Mouse (Mus musculus) small intestine, adult 2 months (tissue): ENCODE results near the gene Paxbp1. TPM values are rescaled to one million over a fixed set of nuclear protein-coding genes. Genes with fewer than 3 reads are reported as not detected.
A peak's percentile ranks its signal among the peaks of the same experiment; 100 is the strongest.

Experiments used
- H3K27ac ChIP-seq: fragments of 200-500 bp; 2 replicates; pipeline ENCODE4 v1.5.1; 2012; ENCODE audit warnings: low read depth, low read length, control low read depth, inconsistent platforms; ENCODE audit not compliant: insufficient read depth
- H3K27me3 ChIP-seq: fragments of 200-500 bp; 2 replicates; pipeline ENCODE4 v1.6.1; 2012; ENCODE audit warnings: mild to moderate bottlenecking, moderate library complexity, low read length, inconsistent platforms; ENCODE audit not compliant: control insufficient read depth, insufficient read depth
- H3K36me3 ChIP-seq: fragments of 200-500 bp; 2 replicates; pipeline ENCODE4 v1.6.1; 2012; ENCODE audit warnings: mild to moderate bottlenecking, low read length, control low read depth, inconsistent platforms; ENCODE audit not compliant: control insufficient read depth, insufficient read depth
- H3K4me1 ChIP-seq: fragments of 200-500 bp; 2 replicates; pipeline ENCODE4 v1.6.1; 2012; ENCODE audit warnings: low read length, inconsistent platforms, mixed read lengths; ENCODE audit not compliant: control insufficient read depth, insufficient read depth, insufficient read length
- H3K4me3 ChIP-seq: fragments of 200-500 bp; 2 replicates; pipeline ENCODE4 v1.5.1; 2012; ENCODE audit warnings: low read depth, mild to moderate bottlenecking, control low read depth, inconsistent platforms, low read length, moderate library complexity
- CTCF ChIP-seq: fragments of 200-500 bp; IDR thresholded peaks from 2 replicates; pipeline ENCODE4 v1.5.1; 2012; ENCODE audit warnings: low read depth, mild to moderate bottlenecking, control low read depth, inconsistent platforms, low read length, moderate library complexity, mixed read lengths; ENCODE audit not compliant: insufficient replicate concordance, insufficient read length; ENCODE audit errors: extremely low read depth
- POLR2A ChIP-seq: fragments of 200-500 bp; IDR thresholded peaks from 2 replicates; pipeline ENCODE4 v1.6.1; 2012; ENCODE audit warnings: low read depth, mild to moderate bottlenecking, control low read depth, inconsistent platforms, low read length, moderate library complexity
- WGBS: fragments of 180-500 bp; shearing (Covaris S2); methylation state at CpG from one replicate; pipeline ENCODE4 v1.1.7; 2018; 5-methylcytosine and 5-hydroxymethylcytosine counted together
- polyA plus RNA-seq: library from polyadenylated mRNA; depleted of rRNA; stranded (reverse); fragments of >200 nt; gene quantifications from 2 replicates; pipeline ENCODE4 v1.2.3, GENCODE M21; 2012; rRNA removed

The Paxbp1 gene
- polyA plus RNA-seq, result 2.9 and 7.3 TPM in 2 replicates

GRCm38 (mm10) chr16:91044270-91045182, at the start of gene Paxbp1:
TSS of gene Paxbp1 (minus strand) at chr16:91044543.
- TF ChIP-seq CTCF (peak; percentile 88), POLR2A (peak; percentile 75)
- peaks cover 1% of the 10 kb centered on the region; the same call in 1 of the 2 replicates for H3K36me3 ChIP-seq
- H3K4me3 ChIP-seq, result peak within 1 kb of the TSS; percentile 89
- H3K27ac ChIP-seq, result peak within 1 kb of the TSS; percentile 86
- WGBS, result 1% methylated on average over 70 of the region's 70 CpGs
- H3K27me3 ChIP-seq, result no peaks in the 10 kb centered on the region
- peaks cover 9% of the 10 kb centered on the region for H3K4me1 ChIP-seq

- no peak overlapping the region for H3K4me3 ChIP-seq
- H3K27me3 ChIP-seq, result no peaks in the 10 kb centered on the region; the same call in 1 of the 2 replicates
- 37% methylated on average over 4 of the region's 4 CpGs for WGBS
- H3K36me3 ChIP-seq, result no peaks in the 10 kb centered on the region
- H3K27ac ChIP-seq, result no peak overlapping the region
- no peak for TF ChIP-seq POLR2A
- TF ChIP-seq CTCF, result no peak
- H3K4me1 ChIP-seq, result no peaks in the 10 kb centered on the region; the same call in 1 of the 2 replicates
These were observed 42.4 kb upstream of the Paxbp1 start for GRCm38 (mm10) chr16:91086642-91087306.

GRCm38 (mm10) chr16:91085239-91085825, 41.0 kb upstream of the Paxbp1 start:
- Histone ChIP-seq H3K4me1 (no peaks in the 10 kb centered on the region; the same call in 1 of the 2 replicates), H3K27ac (no peak overlapping the region), H3K4me3 (no peak overlapping the region), H3K27me3 (no peaks in the 10 kb centered on the region; the same call in 1 of the 2 replicates), H3K36me3 (no peaks in the 10 kb centered on the region)
- no peak for TF ChIP-seq POLR2A
- no peak for TF ChIP-seq CTCF
- WGBS, result 63% methylated on average over 17 of the region's 17 CpGs

- H3K27ac ChIP-seq, result no peak overlapping the region
- no peaks in the 10 kb centered on the region; the same call in 1 of the 2 replicates for H3K27me3 ChIP-seq
- no peak for TF ChIP-seq POLR2A
- TF ChIP-seq CTCF, result no peak
- no peaks in the 10 kb centered on the region; the same call in 1 of the 2 replicates for H3K4me1 ChIP-seq
- no peaks in the 10 kb centered on the region for H3K36me3 ChIP-seq
- 70% methylated on average over 21 of the region's 21 CpGs for WGBS
- H3K4me3 ChIP-seq, result no peak overlapping the region
These were observed 40.2 kb upstream of the Paxbp1 start for GRCm38 (mm10) chr16:91084307-91085238.

- H3K4me3 ChIP-seq, result no peak overlapping the region
- H3K36me3 ChIP-seq, result no peaks in the 10 kb centered on the region
- TF ChIP-seq POLR2A (no peak), CTCF (no peak)
- H3K27ac ChIP-seq, result no peak overlapping the region
- WGBS, result 68% methylated on average over 4 of the region's 4 CpGs
- no peaks in the 10 kb centered on the region; the same call in 1 of the 2 replicates for H3K4me1 ChIP-seq
- no peaks in the 10 kb centered on the region; the same call in 1 of the 2 replicates for H3K27me3 ChIP-seq
These were observed 38.8 kb upstream of the Paxbp1 start for GRCm38 (mm10) chr16:91083002-91083646.

- H3K4me1 ChIP-seq, result no peaks in the 10 kb centered on the region; the same call in 1 of the 2 replicates
- H3K36me3 ChIP-seq, result no peaks in the 10 kb centered on the region
- H3K27ac ChIP-seq, result no peak overlapping the region
- TF ChIP-seq POLR2A (no peak), CTCF (peak; percentile 70; the same call in 1 of the 2 replicates)
- 21% methylated on average over 10 of the region's 12 CpGs for WGBS
- H3K27me3 ChIP-seq, result no peaks in the 10 kb centered on the region; the same call in 1 of the 2 replicates
- H3K4me3 ChIP-seq, result no peak overlapping the region
These were observed 37.2 kb upstream of the Paxbp1 start for GRCm38 (mm10) chr16:91081508-91081907.
